Mouse (Mus musculus) heart, postnatal 0 days (tissue): ENCODE measurements around the gene Olig1. TPM values are rescaled to one million over a fixed set of nuclear protein-coding genes. Genes with fewer than 3 reads are reported as not detected.

Source experiments
- ATAC-seq: fragments of 200-750 bp; cut with Nextera tagmentation; 2 replicates; pipeline ENCODE4 v1.8.0; 2017; ENCODE audit warnings: low read depth, moderate number of reproducible peaks, moderate library complexity; ENCODE audit not compliant: insufficient read depth
- DNase-seq: peaks from one replicate; pipeline ENCODE4 v3.0.0-alpha.2; 2016; ENCODE audit warnings: low spot score
- H3K27ac ChIP-seq: fragments of 300-500 bp; sonication (generic); 2 replicates; pipeline ENCODE4 v1.5.1; 2014; ENCODE audit warnings: low read depth, mild to moderate bottlenecking
- H3K27me3 ChIP-seq: fragments of 300-500 bp; sonication (generic); 2 replicates; pipeline ENCODE4 v1.6.1; 2014; ENCODE audit warnings: low read length, mixed read lengths; ENCODE audit not compliant: control insufficient read depth, insufficient read depth
- H3K36me3 ChIP-seq: fragments of 300-500 bp; sonication (generic); replicated peaks from 2 replicates; pipeline ENCODE4 v1.6.1; 2014; ENCODE audit warnings: low read length, mixed read lengths; ENCODE audit not compliant: control insufficient read depth, insufficient read depth
- H3K4me1 ChIP-seq: fragments of 300-500 bp; sonication (generic); 2 replicates; pipeline ENCODE4 v1.6.1; 2014; ENCODE audit warnings: antibody characterized with exemption; ENCODE audit not compliant: control insufficient read depth, insufficient read depth
- H3K4me2 ChIP-seq: fragments of 300-500 bp; sonication (generic); 2 replicates; pipeline ENCODE4 v1.6.1; 2014; ENCODE audit warnings: low read depth, mild to moderate bottlenecking, low read length, moderate library complexity
- H3K4me3 ChIP-seq: fragments of 300-500 bp; sonication (generic); 2 replicates; pipeline ENCODE4 v1.5.1; 2014; ENCODE audit warnings: low read depth, low read length
- H3K9ac ChIP-seq: fragments of 300-500 bp; sonication (generic); replicated peaks from 2 replicates; pipeline ENCODE4 v1.6.1; 2014; ENCODE audit warnings: low read depth, low read length, mixed read lengths
- H3K9me3 ChIP-seq: fragments of 300-500 bp; sonication (generic); replicated peaks from 2 replicates; pipeline ENCODE4 v1.6.1; 2016; ENCODE audit warnings: low read length; ENCODE audit not compliant: control insufficient read depth
- CTCF ChIP-seq: IDR thresholded peaks from 2 replicates; pipeline ENCODE4 v1.5.1; 2016; ENCODE audit warnings: antibody characterized with exemption, control low read depth, low read depth
- EP300 ChIP-seq: IDR thresholded peaks from 2 replicates; pipeline ENCODE4 v1.6.1; 2016; ENCODE audit warnings: antibody characterized with exemption, low read depth
- WGBS: fragments of 180-500 bp; shearing (Covaris S2); extraction: QIAGEN DNeasy Blood & Tissue Kit; methylation state at CpG from one replicate; pipeline ENCODE4 v1.1.7; 2014; 5-methylcytosine and 5-hydroxymethylcytosine counted together
- polyA plus RNA-seq: library from polyadenylated mRNA; unstranded; fragments of >200 nt; fragmentation: Nextera tagmentation; extraction: Ambion mirVana; gene quantifications from 2 replicates; pipeline ENCODE4 v1.2.1, GENCODE M21; 2015
- total RNA-seq: library from RNA; depleted of rRNA; stranded (reverse); fragments of >200 nt; gene quantifications from 2 replicates; pipeline ENCODE4 v1.2.3, GENCODE M21; 2014; ENCODE audit warnings: low replicate concordance

Gene Olig1
- total and polyA plus RNA-seq, 2 experiments from 2014 or later: not detected

GRCm38 (mm10) chr16:91258956-91259355, 10.6 kb upstream of the Olig1 start:
- WGBS: 41% methylated on average over 3 of the region's 3 CpGs
- TF ChIP-seq EP300 (no peak), CTCF (no peak)
- Histone ChIP-seq H3K4me2 (no peak overlapping the region), H3K27ac (no peak overlapping the region), H3K9ac (no peak overlapping the region), H3K9me3 (no peaks in the 10 kb centered on the region), H3K4me3 (no peak overlapping the region), H3K27me3 (peaks cover 46% of the 10 kb centered on the region), H3K4me1 (0 out of 2 replicates have a peak, but pooled peaks cover 2% of the 10 kb centered on the region), H3K36me3 (no peaks in the 10 kb centered on the region)
- ATAC-seq (no peak), DNase-seq (no peak)

GRCm38 (mm10) chr16:91260861-91261260, 8.7 kb upstream of the Olig1 start:
- WGBS: 79% methylated on average over 3 of the region's 3 CpGs
- Histone ChIP-seq H3K9me3 (no peaks in the 10 kb centered on the region), H3K27ac (no peak overlapping the region), H3K4me3 (no peak overlapping the region), H3K27me3 (peaks cover 56% of the 10 kb centered on the region), H3K36me3 (no peaks in the 10 kb centered on the region), H3K4me2 (no peak overlapping the region), H3K4me1 (0 out of 2 replicates have a peak, but pooled peaks cover 2% of the 10 kb centered on the region), H3K9ac (no peak overlapping the region)
- no peak for TF ChIP-seq CTCF
- TF ChIP-seq EP300: no peak
- DNase-seq (no peak), ATAC-seq (no peak)

DNA sequence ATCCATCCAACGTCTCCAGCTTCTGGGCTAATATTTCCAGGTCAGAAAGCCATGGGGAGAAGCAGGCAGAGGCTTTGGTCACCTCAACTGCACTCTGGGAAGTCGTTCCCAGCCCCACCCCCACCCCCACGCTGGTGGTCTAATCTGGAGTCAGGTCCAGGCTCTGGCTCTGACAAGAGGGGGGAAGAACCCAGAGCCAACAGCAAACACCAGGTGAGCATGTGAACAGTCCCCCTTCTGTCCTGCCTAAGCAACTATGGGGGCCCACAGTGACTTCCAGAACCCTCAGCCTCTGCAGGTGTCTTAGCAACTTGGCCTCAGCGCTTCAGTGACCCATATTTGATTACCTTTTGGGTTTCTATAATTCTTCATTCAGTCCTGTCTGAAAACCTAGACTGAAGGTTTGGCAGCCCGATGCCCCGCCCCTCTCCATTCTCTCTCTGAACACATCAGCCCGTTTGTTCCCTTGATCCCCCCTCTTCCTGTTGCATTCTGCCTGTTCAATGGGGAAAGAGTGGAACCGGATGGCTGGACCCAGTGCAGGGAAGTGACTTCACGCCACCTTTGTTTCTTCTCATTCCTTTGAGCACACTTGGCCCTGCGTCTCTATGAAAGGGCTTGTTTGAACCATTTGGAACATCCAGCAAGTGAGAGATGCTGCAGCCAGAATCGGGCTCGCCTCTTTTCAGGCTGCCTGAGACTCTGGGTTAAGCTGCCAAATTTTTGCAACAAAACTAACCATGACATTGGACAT, 6.9 kb upstream of the Olig1 start:
- no peaks in the 10 kb centered on the region for H3K36me3 ChIP-seq
- no peak overlapping the region for H3K4me2 ChIP-seq
- peaks cover 56% of the 10 kb centered on the region for H3K27me3 ChIP-seq
- no peaks in the 10 kb centered on the region for H3K9me3 ChIP-seq
- H3K27ac ChIP-seq: no peak overlapping the region
- H3K9ac ChIP-seq: no peak overlapping the region
- TF ChIP-seq CTCF (no peak), EP300 (no peak)
- no peak for DNase-seq
- no peak overlapping the region for H3K4me3 ChIP-seq
- no peaks in the 10 kb centered on the region for H3K4me1 ChIP-seq
- WGBS: 35% methylated on average over 12 of the region's 12 CpGs
- ATAC-seq: no peak

GRCm38 (mm10) chr16:91265972-91266371, 3.6 kb upstream of the Olig1 start:
- no peaks in the 10 kb centered on the region for H3K4me1 ChIP-seq
- ATAC-seq (no peak), DNase-seq (no peak)
- H3K27ac ChIP-seq: no peak overlapping the region
- H3K9ac ChIP-seq: no peak overlapping the region
- H3K4me3 ChIP-seq: no peak overlapping the region
- H3K36me3 ChIP-seq: no peaks in the 10 kb centered on the region
- 72% methylated on average over 6 of the region's 6 CpGs for WGBS
- TF ChIP-seq EP300 (no peak), CTCF (no peak)
- no peaks in the 10 kb centered on the region for H3K9me3 ChIP-seq
- H3K4me2 ChIP-seq: no peak overlapping the region
- H3K27me3 ChIP-seq: peaks cover 72% of the 10 kb centered on the region

DNA sequence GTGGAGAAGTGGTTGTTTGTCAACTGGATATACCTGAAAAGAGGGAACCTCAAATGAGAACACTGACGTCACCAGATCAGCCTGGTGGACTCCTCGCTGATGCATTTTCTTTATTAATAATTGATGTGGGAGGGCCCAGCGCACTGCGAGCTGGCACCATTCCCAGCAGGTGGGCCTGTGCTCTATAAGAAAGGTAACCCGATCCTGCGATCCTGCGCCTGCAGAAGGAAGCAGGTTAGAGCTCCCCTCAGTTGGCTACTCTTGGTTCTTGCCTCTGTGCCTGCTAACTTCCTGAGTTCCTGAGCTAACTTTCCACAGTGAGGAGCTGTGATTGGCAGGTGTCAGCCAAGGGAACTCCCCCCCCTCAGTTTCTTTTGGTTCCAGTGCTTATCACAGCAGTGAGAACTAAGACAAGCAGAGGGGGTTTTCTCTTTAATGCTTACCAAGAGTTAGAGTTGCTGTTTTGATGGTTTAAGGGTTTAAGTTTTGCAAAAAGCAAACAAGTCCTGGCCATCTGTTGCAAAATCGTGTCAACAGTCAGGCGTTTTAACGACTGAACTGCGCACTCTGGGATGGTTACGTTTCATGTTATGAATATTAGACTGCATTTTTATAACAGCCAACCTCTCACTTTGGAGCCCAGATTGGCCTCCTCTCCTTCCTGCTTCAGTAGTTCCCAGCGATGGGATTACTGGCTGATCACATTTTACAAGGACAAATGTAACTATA, 684 bp upstream of the Olig1 start:
- Histone ChIP-seq H3K4me1 (no peaks in the 10 kb centered on the region), H3K4me3 (peak overlapping the region; percentile 38; the same call in 1 of the 2 replicates), H3K27me3 (peaks cover 91% of the 10 kb centered on the region), H3K27ac (no peak overlapping the region), H3K9me3 (no peaks in the 10 kb centered on the region), H3K9ac (no peak overlapping the region), H3K36me3 (no peaks in the 10 kb centered on the region), H3K4me2 (peak overlapping the region; percentile 60)
- TF ChIP-seq EP300: no peak
- no peak for TF ChIP-seq CTCF
- 11% methylated on average over 13 of the region's 13 CpGs for WGBS
- no peak for ATAC-seq
- DNase-seq: no peak
